Mouse (Mus musculus): ENCODE measurements around the gene Pde4b. TPM values are rescaled to one million over a fixed set of nuclear protein-coding genes. Genes with fewer than 3 reads are reported as not detected.

Pde4b gene
- total RNA-seq, 1 experiment = 1.4 TPM

GRCm38 (mm10) chr4:102478860-102479259 is 391.5 kb downstream of the Pde4b start:
- Histone ChIP-seq H3K9ac (ENCODE audit: insufficient read depth, low read depth, low read length, poor library complexity, severe bottlenecking) (no peak overlapping the region), H3K4me1 (ENCODE audit: control insufficient read depth in 2 of 2, insufficient read depth in 2 of 2, low read length in 2 of 2, poor library complexity in 1 of 2) (no peaks in the 10 kb centered on the region), H3K36me3 (ENCODE audit: control insufficient read depth, insufficient read depth, low read length, poor library complexity, severe bottlenecking) (no peaks in the 10 kb centered on the region), H3K4me3 (ENCODE audit: insufficient read depth in 1 of 2, low read depth in 1 of 2, low read length in 2 of 2, poor library complexity in 1 of 2, severe bottlenecking in 1 of 2) (no peak overlapping the region), H3K27ac (ENCODE audit: insufficient read depth, low read depth, low read length, poor library complexity, severe bottlenecking) (no peak overlapping the region), H3K9me3 (ENCODE audit: control insufficient read depth, insufficient read depth, low read depth, low read length) (no peaks in the 10 kb centered on the region)
- DNase-seq (ENCODE audit: low read depth, low spot score) = no peak
- in situ Hi-C loops (cut with MboI; ENCODE audit: low sequenced_read_pairs in 2 of 2, unreplicated experiment in 2 of 2) = loop anchor here in 1 of 2 experiments (25.0 kb wide), 1 partner anchor 183 kb away; no protein-coding TSS in a partner anchor
- TF ChIP-seq ZC3H11A (IDR thresholded peaks at IDR 0.05; ENCODE audit: borderline replicate concordance, low read depth, low read length) = no peak
- TF ChIP-seq MAFK (IDR thresholded peaks at IDR 0.05; ENCODE audit: insufficient read depth, low read depth, low read length) = peak; percentile 98

GRCm38 (mm10) chr4:102480830-102481484 is 393.6 kb downstream of the Pde4b start:
- H3K9ac ChIP-seq (ENCODE audit: insufficient read depth, low read depth, low read length, poor library complexity, severe bottlenecking) = no peak overlapping the region
- H3K36me3 ChIP-seq (ENCODE audit: control insufficient read depth, insufficient read depth, low read length, poor library complexity, severe bottlenecking) = no peaks in the 10 kb centered on the region
- in situ Hi-C loops (cut with MboI; ENCODE audit: low sequenced_read_pairs in 2 of 2, unreplicated experiment in 2 of 2) = loop anchor here (10.0 to 25.0 kb wide), 2 partner anchors 174 to 181 kb away; no protein-coding TSS in a partner anchor
- H3K4me1 ChIP-seq (ENCODE audit: control insufficient read depth in 2 of 2, insufficient read depth in 2 of 2, low read length in 2 of 2, poor library complexity in 1 of 2) = no peaks in the 10 kb centered on the region
- no peaks in the 10 kb centered on the region for H3K9me3 ChIP-seq (ENCODE audit: control insufficient read depth, insufficient read depth, low read depth, low read length)
- no peak for DNase-seq (ENCODE audit: low read depth, low spot score)
- H3K4me3 ChIP-seq (ENCODE audit: insufficient read depth in 1 of 2, low read depth in 1 of 2, low read length in 2 of 2, poor library complexity in 1 of 2, severe bottlenecking in 1 of 2) = no peak overlapping the region
- no peak overlapping the region for H3K27ac ChIP-seq (ENCODE audit: insufficient read depth, low read depth, low read length, poor library complexity, severe bottlenecking)
- no peak for TF ChIP-seq CHD2 (IDR thresholded peaks at IDR 0.05; ENCODE audit: low read depth, low read length)
- no peak for TF ChIP-seq HCFC1 (IDR thresholded peaks at IDR 0.05; ENCODE audit: borderline replicate concordance, insufficient read depth, low read length)
- TF ChIP-seq ZNF384 (IDR thresholded peaks at IDR 0.05; ENCODE audit: low read depth, low read length) = no peak
- TF ChIP-seq MAFK (IDR thresholded peaks at IDR 0.05; ENCODE audit: insufficient read depth, low read depth, low read length) = no peak
- no peak for TF ChIP-seq ZC3H11A (IDR thresholded peaks at IDR 0.05; ENCODE audit: borderline replicate concordance, low read depth, low read length)

GRCm38 (mm10) chr4:102483354-102484018 is 396.1 kb downstream of the Pde4b start:
- Histone ChIP-seq H3K9ac (ENCODE audit: insufficient read depth, low read depth, low read length, poor library complexity, severe bottlenecking) (no peak overlapping the region), H3K9me3 (ENCODE audit: control insufficient read depth, insufficient read depth, low read depth, low read length) (no peaks in the 10 kb centered on the region), H3K27ac (ENCODE audit: insufficient read depth, low read depth, low read length, poor library complexity, severe bottlenecking) (no peak overlapping the region), H3K4me1 (ENCODE audit: control insufficient read depth in 2 of 2, insufficient read depth in 2 of 2, low read length in 2 of 2, poor library complexity in 1 of 2) (no peaks in the 10 kb centered on the region), H3K4me3 (ENCODE audit: insufficient read depth in 1 of 2, low read depth in 1 of 2, low read length in 2 of 2, poor library complexity in 1 of 2, severe bottlenecking in 1 of 2) (no peak overlapping the region), H3K36me3 (ENCODE audit: control insufficient read depth, insufficient read depth, low read length, poor library complexity, severe bottlenecking) (no peaks in the 10 kb centered on the region)
- no peak for DNase-seq (ENCODE audit: low read depth, low spot score)
- no peak for TF ChIP-seq ZNF384 (IDR thresholded peaks at IDR 0.05; ENCODE audit: low read depth, low read length)
- TF ChIP-seq MAFK (IDR thresholded peaks at IDR 0.05; ENCODE audit: insufficient read depth, low read depth, low read length) = no peak
- no peak for TF ChIP-seq HCFC1 (IDR thresholded peaks at IDR 0.05; ENCODE audit: borderline replicate concordance, insufficient read depth, low read length)
- no peak for TF ChIP-seq CHD2 (IDR thresholded peaks at IDR 0.05; ENCODE audit: low read depth, low read length)
- TF ChIP-seq ZC3H11A (IDR thresholded peaks at IDR 0.05; ENCODE audit: borderline replicate concordance, low read depth, low read length) = no peak
- in situ Hi-C loops (cut with MboI; ENCODE audit: low sequenced_read_pairs in 2 of 2, unreplicated experiment in 2 of 2) = loop anchor here (10.0 to 25.0 kb wide), 2 partner anchors 171 to 179 kb away; no protein-coding TSS in a partner anchor

GRCm38 (mm10) chr4:102484738-102485137 is 397.4 kb downstream of the Pde4b start:
- Histone ChIP-seq H3K4me3 (ENCODE audit: insufficient read depth in 1 of 2, low read depth in 1 of 2, low read length in 2 of 2, poor library complexity in 1 of 2, severe bottlenecking in 1 of 2) (no peak overlapping the region), H3K9me3 (ENCODE audit: control insufficient read depth, insufficient read depth, low read depth, low read length) (no peaks in the 10 kb centered on the region), H3K36me3 (ENCODE audit: control insufficient read depth, insufficient read depth, low read length, poor library complexity, severe bottlenecking) (no peaks in the 10 kb centered on the region), H3K27ac (ENCODE audit: insufficient read depth, low read depth, low read length, poor library complexity, severe bottlenecking) (no peak overlapping the region), H3K4me1 (ENCODE audit: control insufficient read depth in 2 of 2, insufficient read depth in 2 of 2, low read length in 2 of 2, poor library complexity in 1 of 2) (no peaks in the 10 kb centered on the region), H3K9ac (ENCODE audit: insufficient read depth, low read depth, low read length, poor library complexity, severe bottlenecking) (no peak overlapping the region)
- DNase-seq (ENCODE audit: low read depth, low spot score) = no peak
- in situ Hi-C loops (cut with MboI; ENCODE audit: low sequenced_read_pairs in 2 of 2, unreplicated experiment in 2 of 2) = loop anchor here (10.0 to 25.0 kb wide), 2 partner anchors 170 to 178 kb away; no protein-coding TSS in a partner anchor
- no peak for TF ChIP-seq ZC3H11A (IDR thresholded peaks at IDR 0.05; ENCODE audit: borderline replicate concordance, low read depth, low read length)
- no peak for TF ChIP-seq HCFC1 (IDR thresholded peaks at IDR 0.05; ENCODE audit: borderline replicate concordance, insufficient read depth, low read length)
- no peak for TF ChIP-seq ZNF384 (IDR thresholded peaks at IDR 0.05; ENCODE audit: low read depth, low read length)
- TF ChIP-seq CHD2 (IDR thresholded peaks at IDR 0.05; ENCODE audit: low read depth, low read length) = no peak
- TF ChIP-seq MAFK (IDR thresholded peaks at IDR 0.05; ENCODE audit: insufficient read depth, low read depth, low read length) = no peak
